Mouse (Mus musculus): ENCODE results near the gene Polr3gl.
"Not testable (repeated sequence)": the region's sequence is repeated elsewhere in the genome, so short reads cannot be mapped to it uniquely, and the experiment has no call there.

Polr3gl gene

DNA sequence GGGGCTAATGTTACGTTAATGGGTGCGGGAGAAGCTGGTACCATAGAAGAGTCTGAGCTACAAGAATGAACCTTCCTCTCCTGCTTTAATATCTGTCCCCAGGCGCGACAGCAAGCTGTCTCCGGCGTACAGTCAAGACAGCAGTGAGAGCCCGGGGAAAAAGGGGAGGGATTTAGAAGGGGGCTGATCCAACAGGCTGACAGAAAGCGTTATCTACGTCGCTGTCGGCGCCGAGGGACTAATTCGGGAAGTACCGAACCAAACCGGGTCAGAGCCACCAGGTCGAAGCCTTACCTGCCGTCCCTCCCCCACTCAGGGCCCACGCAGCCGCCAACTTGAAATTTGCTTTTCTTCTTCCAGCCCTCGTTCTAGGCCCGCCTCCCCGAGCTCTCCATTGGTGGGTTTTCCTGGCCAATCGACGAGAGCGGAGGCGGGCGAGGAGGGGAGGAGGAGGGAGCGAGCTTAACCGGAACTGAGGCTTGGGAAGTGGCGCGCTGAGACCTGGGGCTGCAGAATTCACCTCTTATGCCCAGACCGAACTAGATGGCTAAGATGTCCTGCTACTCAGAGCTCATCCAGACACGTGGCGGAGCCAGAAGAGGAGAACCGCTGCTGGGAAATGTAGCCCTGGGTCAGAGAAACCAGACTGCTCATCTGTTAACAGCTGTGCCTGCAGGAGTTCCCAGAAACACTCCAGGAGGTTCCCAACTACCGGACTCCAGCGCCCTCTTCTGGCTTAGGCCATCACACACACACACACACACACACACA lies at the start of gene Polr3gl:
Polr3gl (minus strand) TSS at position 392 of the 771 bp plus-strand sequence.
- peak; percentile 72 for DNase-seq (ENCODE audit: low spot score)

DNA sequence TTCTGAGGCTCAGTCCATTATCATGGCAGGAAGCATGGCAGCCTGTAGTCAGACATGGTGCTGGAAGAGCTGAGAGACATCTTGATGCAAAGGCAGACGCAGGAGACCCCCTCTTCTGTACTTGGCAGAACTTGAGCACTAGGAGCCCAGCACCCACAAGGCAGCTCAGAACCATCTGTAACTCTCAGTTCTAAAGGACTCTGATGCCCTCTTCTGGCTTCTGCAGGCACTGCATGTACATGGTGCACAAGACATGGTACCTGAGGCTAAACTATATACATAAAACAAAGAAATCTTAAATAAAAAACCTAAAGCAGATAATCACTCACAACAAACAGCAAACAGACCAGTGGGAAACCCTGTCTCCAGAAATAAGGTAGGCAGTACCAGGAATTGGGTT lies 45.2 kb upstream of the Polr3gl start:
- DNase-seq (ENCODE audit: low spot score) = no peak

DNA sequence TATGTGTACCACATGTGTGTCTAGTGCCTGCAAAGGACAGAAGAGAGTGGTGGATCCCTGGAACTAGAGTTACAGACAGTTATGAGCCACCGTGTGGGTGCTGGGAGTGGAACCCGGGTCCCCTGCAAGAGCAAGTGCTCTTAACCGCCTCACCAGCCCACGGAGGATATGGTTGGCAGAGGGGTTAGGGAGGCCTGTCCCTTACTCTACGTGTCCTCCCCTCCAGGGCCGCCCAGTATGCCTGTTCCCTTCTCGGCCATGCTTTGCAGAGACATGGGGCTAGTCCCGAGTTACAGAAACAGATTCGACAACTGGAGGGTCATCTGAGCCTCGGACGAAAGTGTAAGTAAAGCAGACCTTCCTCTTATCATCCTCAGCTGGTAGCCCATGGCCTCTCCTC lies 42.5 kb upstream of the Polr3gl start:
- DNase-seq (ENCODE audit: low spot score) = no peak

DNA sequence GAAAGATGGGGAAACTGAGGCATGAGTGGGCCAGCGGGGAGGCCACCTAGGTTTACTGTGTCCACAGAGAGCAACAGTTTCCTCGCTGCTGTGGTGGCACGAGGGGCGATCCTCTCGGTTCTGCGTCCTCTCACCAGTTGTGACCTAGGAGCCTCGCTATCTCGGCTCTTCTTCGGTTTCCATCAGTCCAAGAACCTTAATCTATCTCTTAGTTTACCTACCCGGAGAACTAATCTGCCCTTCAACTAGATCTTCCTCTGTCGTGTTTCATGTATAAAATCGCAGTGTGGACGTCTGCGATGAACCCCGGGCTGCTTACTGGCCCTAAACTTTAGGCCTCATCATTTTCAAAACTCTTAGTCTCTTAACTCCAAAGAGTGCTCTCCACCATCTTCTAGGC lies 41.9 kb upstream of the Polr3gl start:
- no peak for DNase-seq (ENCODE audit: low spot score)

DNA sequence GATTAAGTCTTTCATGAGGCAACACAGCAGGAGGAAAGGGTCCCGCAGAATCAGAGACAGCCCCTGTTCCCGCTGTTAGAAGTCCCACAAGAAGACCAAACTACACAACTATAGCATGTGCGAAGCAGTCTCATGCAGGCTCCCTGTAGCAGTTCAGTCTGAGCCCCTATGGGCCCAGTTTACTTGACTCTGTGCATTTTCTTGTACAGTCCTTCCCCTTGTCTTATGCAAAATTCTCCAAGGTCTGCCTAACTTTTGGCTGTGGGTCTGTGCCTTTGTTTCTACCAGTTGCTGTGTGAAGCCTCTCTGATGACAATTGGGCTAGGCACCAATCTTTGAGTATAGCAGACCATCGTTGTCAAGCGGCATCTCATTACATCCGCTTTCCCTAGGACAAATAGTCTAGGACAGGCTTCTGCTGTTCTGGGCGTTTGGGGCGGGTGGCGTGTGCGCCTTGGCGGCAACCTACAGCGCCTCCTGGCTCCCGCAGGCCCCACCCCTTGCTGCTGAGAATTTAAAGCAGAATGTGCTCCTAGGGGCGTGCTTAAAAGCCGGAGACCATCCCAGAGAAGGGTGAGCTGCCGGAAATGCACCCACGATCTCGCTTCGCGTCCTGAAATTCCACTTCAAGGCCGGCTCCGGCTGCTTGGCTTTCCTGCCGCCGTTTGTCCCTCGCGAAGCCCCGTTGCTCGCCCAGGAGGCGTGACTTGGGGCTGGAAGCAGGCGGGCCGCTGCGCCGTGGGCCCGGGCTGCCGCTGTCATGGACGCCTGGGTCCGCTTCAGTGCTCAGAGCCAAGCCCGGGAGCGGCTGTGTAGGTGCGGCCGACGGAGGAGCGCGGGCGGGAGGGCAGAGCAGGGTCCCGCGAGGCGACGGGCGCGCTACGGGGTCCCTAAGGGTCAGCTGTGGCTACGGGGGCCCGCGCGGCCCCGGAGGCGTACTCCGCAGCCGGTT lies 41.2 kb upstream of the Polr3gl start, which contains the start of the genes Pex11b and Gm42957:
Pex11b (plus strand) TSS at position 449 of the 952 bp plus-strand sequence.
Gm42957 (plus strand) TSS at position 547 of the 952 bp plus-strand sequence.
- peak; percentile 60 for DNase-seq (ENCODE audit: low spot score)

DNA sequence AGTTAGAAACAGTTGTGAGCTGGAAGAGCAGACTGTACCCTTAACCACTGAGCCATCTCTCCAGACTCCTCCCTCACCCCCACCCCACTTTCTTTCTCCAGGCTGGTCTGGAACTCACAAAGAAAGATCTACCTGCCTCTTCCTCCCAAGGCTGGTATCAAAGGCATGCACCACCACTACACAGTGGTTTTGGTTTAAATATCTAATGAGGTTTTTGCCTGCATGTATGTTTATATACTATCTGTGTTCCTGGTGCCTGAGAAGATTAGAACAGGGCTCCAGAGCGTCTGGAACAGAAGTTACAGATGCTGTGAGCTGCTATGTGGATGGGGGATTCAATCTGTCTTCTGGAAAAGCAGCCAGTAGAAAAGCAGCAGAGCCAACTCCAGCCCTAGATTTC lies 40.0 kb upstream of the Polr3gl start:
- no peak for DNase-seq (ENCODE audit: low spot score)

DNA sequence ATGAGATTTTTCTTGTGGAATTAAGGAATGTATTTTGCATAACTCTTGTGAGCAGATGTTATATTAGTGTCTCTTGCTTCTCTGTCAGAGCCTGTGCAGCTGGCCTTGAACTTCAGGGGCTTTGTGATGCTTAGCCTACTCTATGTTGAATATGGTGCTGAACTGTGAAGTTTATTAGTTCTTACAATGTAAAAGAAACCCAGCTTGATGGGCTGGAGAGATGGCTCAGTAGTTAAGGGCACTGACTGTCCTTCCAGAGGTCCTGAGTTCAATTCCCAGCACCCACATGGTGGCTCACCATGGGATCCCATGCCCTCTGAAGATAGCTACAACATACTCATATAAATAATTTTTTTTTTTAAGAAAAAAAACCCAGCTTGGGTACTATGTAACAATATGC lies 38.1 kb upstream of the Polr3gl start:
- DNase-seq (ENCODE audit: low spot score) = no peak

DNA sequence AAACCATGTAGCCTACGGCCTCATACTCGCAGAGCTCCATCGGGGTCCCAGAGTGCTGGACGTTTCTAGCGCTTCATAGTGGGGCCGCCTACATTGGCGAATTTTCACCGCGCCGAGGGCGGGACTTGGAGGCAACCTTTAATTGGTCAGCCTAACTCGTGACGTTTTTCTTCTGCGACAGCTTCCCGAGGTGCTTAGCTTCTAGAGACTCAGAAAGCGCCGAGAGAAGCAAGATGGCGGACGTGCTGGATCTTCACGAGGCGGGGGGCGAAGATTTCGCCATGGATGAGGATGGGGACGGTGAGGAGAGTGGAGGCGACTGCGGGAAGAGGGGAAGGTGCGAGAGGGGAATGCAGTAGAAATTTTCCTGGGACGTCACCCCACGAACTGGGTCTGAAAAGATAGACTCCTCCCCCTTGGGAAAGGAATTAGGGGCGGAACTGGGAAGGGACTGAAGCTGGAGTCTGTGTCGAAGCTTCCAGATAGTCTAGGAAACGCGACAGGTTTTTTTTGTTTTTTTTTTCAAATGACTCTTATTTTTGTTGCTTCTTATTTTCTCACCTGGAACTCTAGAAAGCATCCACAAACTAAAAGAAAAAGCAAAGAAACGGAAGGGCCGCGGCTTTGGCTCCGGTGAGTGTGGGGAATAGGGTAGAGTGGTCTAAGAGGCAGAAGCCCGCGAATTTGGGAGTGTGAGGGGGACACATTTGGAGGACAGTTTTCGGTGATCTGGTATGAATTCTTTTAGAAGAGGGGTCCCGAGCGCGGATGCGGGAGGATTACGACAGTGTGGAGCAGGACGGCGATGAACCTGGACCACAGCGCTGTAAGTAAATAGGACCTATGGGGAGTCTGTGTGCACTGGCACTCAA lies 36.0 kb upstream of the Polr3gl start, which contains the start of gene Rbm8a:
Rbm8a (plus strand) TSS at position 205 of the 872 bp plus-strand sequence.
- peak; percentile 85 for DNase-seq (ENCODE audit: low spot score)

DNA sequence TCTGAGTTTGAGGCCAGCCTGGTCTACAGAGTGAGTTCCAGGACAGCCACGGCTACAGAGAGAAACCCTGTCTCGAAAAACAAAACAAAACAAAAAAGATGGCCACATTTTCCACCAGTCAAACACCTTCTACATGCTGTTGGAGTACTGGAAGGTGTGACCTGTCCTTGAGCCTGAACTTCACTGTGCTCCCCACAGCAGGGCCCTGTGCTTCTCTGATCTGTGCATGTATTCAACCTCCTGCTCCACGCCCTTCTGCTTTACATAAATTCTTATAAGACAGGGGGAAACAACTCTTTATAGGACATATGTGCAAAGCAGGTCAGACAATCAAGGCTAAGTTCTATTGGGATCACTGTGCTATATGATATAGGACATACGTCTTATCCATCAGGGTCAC lies 29.2 kb upstream of the Polr3gl start:
- DNase-seq (ENCODE audit: low spot score) = no peak

DNA sequence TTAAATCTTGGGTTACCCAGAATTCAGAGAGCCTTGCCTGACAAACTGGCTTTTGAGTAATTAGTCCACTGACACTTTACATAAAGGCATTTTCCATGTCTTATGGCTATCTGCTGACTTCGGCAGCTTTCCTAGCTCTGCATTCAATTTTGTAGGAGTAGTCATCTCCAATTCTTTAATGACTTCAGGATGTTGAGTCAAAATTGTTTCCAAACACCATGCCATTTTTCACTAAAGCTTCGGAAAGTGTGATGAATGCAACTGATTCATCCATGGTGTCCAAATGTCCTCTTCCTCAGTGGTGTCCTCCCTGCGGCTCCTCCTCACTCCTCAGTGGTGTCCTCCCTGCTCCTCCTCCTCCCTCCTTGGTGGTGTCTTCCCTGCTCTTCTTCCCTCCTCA lies 24.0 kb upstream of the Polr3gl start:
- DNase-seq (ENCODE audit: low spot score) = no peak

DNA sequence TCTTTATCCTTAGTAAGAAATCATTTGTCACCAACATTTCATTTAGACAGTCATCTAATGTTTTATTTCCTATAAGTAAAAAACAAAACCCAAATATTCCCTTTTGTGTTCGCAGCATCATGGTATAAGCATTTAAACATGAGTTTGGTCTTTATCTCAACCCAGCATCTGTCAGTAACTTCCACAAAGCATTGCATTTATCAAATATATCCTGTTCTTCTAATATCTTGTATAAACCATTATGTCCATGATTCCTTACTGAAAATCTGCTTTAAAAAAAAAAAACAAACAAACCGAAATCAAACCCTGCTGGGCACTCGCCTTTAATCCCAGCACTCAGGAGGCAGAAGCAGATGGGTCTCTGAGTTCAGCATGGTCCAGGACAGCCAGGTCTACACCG lies 12.6 kb upstream of the Polr3gl start:
- no peak for DNase-seq (ENCODE audit: low spot score)

DNA sequence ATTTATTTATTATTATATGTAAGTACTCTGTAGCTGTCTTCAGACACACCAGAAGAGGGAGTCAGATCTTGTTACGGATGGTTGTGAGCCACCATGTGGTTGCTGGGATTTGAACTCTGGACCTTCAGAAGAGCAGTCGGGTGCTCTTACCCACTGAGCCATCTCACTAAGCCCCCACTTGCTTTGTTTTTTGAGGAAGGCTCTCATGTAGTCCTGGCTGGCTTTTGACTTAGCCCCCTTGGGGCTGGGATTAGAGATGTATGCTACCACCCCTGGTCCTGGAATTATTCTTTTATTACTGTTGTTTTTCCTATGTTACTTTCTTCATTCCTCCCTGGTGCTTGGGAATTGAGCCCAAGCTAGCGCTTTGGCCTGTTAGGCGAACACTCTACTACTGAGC lies 12.0 kb upstream of the Polr3gl start:
- not testable (repeated sequence) for DNase-seq (ENCODE audit: low spot score)

DNA sequence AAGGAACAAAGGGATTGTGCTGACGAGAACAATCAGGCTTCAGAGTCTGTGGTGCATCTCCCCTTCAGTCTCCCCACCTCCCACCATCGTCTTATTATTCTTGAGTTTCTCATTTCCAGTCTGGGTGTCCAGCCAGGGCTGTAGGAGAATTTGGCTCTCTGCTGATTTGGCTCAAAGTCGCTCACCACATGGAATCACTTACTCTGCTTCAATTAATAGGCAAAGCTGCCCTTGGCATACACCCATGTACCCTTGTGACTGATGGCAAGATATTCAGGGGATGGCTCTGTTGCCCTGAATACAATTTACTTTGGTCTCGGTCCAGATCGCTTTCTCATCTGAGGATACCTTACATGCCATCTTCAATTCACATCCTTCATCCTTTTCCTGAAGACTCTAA lies 9.3 kb upstream of the Polr3gl start:
- no peak for DNase-seq (ENCODE audit: low spot score)

DNA sequence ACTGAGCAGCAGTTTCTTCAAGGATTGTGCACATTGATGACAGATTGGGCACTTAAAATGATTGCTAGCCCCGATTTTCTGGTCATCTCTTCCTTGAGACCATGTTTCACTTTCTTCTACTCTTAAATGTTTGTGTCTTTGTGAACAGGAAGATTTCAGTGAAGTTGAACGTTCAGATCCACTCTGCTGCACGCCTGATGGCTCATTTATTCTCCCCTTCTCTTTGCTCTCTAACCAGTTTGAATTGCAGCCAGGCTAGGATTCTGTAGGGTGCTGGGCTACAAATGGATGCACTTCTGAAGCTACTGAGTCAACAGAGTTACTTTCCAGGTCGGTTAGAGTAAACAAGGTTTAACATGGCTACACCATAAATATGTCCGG lies 8.7 kb upstream of the Polr3gl start:
- no peak for DNase-seq (ENCODE audit: low spot score)

DNA sequence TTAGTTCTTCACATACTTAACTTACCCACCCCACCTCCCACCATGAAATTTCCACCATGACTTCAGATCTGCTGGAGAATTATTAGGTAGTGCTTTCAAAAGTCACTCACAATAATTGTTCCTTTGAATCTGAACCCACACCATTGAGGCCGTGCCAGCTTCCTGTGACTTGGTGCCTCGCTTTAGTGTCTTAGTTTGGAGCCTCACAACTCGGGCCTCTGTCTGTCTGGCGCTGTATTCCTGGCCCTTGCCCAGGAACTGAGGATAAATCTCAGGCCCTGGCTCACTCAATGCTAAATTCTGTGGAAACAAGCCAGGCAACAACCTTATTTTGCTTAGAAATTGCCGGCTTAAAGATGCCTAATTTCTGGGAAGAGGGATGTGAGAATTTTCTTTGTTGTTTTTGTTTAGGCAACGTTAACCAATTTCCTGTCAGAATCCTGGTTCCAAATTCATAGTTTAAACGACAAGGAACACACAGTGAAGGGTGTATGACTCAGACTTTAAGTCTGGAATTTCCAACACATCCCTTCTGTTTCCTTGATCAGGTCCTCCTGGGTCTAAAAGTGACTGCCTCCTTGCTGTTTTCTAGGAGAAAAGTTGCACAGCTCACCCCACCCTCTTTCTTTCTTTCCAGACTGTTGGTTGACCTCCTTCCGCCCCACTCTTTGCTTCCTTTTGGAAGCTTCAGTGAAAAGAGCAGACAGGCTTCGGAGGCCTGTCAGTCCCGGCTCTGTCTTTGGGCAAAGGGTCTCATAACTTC lies 8.1 kb upstream of the Polr3gl start:
- no peak for DNase-seq (ENCODE audit: low spot score)

DNA sequence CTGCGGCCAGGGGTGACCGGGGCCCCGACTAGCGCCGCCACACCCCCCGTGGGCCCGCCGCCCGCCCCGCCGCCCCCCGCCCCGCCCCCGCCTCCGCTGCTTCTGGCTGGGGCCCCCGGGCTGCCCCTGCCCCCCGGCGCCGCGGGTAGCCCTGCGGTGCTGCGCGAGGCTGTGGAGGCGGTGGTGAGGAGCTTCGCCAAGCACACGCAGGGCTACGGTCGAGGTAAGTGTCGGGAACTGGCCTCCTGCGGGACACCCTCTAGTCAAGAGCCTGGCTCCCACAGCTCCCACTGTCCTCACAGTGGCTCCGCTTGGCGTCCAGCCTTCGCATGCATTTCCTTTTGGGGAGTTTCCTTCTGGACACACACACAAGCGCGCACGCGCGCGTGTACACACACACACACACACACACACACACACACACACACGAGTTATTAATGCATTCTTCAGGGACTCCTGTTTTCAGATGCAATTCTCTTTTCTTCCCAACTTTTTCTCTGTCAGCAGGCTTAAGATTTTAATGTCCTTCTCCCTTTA lies 7.3 kb upstream of the Polr3gl start:
- no peak for DNase-seq (ENCODE audit: low spot score)

DNA sequence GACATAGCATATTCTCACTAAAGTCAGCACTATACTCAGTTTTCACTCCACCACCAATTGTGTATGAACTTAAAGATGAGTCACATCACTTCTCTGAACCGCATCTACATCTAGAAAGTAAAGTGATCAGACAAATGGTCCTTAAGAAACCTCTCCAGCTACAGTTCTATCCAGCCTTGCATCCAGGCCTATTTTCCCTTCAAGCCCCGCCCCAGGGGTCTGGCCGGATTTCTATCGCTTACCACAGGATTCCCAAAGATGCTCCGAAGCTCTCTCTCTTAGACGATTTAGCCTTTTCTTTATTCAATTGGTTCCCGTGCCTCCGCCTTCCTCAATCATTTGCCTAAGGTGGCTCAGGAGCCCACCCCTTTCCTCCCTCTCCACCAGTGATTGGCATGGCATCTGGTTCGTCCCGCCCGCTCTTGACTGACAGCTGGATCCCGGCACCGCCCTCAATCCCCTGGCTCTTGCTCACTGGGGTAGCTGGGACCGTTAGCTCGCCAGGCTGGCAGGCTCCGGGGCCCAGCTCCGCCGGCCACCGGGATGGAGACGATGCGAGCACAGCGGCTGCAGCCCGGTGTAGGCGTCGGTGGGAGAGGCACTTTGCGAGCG lies 6.8 kb upstream of the Polr3gl start, which contains the start of gene Lix1l:
Lix1l (plus strand) TSS at position 511 of the 612 bp plus-strand sequence.
- DNase-seq (ENCODE audit: low spot score) = peak; percentile 67

DNA sequence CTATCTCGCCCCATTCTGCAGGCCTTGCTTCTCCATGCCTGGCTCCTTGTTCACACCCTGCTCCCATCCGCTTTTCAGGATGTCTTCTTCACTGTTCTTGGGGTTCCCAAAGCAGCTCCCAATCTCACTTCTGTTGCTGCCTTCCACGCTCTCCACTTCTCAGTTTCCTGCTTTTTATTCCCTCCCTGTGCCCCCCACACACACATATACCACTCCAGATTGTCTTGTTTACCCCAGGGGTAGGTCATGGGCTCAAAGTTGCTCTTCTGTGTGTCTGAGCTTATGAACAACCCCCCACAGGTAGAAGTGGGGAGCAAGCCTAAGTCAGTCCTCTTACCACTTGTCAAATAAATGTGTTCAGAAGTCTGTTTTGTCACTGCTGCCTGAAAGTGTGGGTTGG lies 5.4 kb upstream of the Polr3gl start:
- no peak for DNase-seq (ENCODE audit: low spot score)

DNA sequence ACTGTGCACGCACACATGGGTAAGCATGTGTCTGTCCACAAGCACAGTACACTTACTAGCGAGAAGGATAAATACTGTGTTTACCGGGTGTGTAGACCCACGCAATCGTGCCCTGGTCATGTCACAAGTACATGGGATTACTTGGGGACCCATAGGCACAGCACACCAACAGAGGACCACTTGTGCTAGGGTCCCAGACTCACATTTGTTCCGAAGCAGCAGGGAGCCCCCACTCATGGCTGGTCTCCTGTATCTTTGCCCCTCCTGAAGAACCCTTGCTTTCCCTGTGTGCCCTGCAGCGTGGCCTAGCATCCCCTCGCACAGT lies 5.0 kb upstream of the Polr3gl start:
- no peak for DNase-seq (ENCODE audit: low spot score)

Data from urinary bladder, postnatal 10 days (tissue).